Mouse (Mus musculus) embryonic facial prominence, embryonic 12.5 days (tissue): Measurements from ENCODE around the gene Clybl. TPM values are rescaled to one million over a fixed set of nuclear protein-coding genes. Genes with fewer than 3 reads are reported as not detected.

Experiments used
- ATAC-seq: fragments of 200-750 bp; cut with Nextera tagmentation; 2 replicates; pipeline ENCODE4 v1.8.0; 2017; ENCODE audit not compliant: insufficient number of reproducible peaks, insufficient read depth, low FRiP score, low TSS enrichment
- H3K27ac ChIP-seq: fragments of 300-500 bp; sonication (generic); 2 replicates; pipeline ENCODE4 v1.5.1; 2016; ENCODE audit warnings: mild to moderate bottlenecking
- H3K27me3 ChIP-seq: fragments of 300-500 bp; sonication (generic); 2 replicates; pipeline ENCODE4 v1.6.1; 2016; ENCODE audit warnings: mild to moderate bottlenecking, moderate library complexity
- H3K36me3 ChIP-seq: fragments of 300-500 bp; sonication (generic); 2 replicates; pipeline ENCODE4 v1.6.1; 2016; ENCODE audit warnings: mild to moderate bottlenecking
- H3K4me1 ChIP-seq: fragments of 300-500 bp; sonication (generic); 2 replicates; pipeline ENCODE4 v1.6.1; 2016
- H3K4me2 ChIP-seq: fragments of 300-500 bp; sonication (generic); replicated peaks from 2 replicates; pipeline ENCODE4 v1.6.1; 2016; ENCODE audit warnings: mild to moderate bottlenecking, moderate library complexity
- H3K4me3 ChIP-seq: fragments of 300-500 bp; sonication (generic); 2 replicates; pipeline ENCODE4 v1.5.1; 2016; ENCODE audit warnings: mild to moderate bottlenecking
- H3K9ac ChIP-seq: fragments of 300-500 bp; sonication (generic); 2 replicates; pipeline ENCODE4 v1.6.1; 2016; ENCODE audit warnings: mild to moderate bottlenecking, moderate library complexity
- H3K9me3 ChIP-seq: fragments of 300-500 bp; sonication (generic); 2 replicates; pipeline ENCODE4 v1.6.1; 2016; ENCODE audit warnings: mild to moderate bottlenecking, moderate library complexity
- WGBS: fragments of 180-500 bp; shearing (Covaris S2); methylation state at CpG from one replicate; pipeline ENCODE4 v1.1.7; 2016; 5-methylcytosine and 5-hydroxymethylcytosine counted together
- polyA plus RNA-seq: library from polyadenylated mRNA; unstranded; fragments of >200 nt; fragmentation: Nextera tagmentation; extraction: Ambion mirVana; gene quantifications from 2 replicates; pipeline ENCODE4 v1.2.1, GENCODE M21; 2016

Clybl gene
- polyA plus RNA-seq, 1 experiment from 2014 or later = 23.1 TPM

DNA sequence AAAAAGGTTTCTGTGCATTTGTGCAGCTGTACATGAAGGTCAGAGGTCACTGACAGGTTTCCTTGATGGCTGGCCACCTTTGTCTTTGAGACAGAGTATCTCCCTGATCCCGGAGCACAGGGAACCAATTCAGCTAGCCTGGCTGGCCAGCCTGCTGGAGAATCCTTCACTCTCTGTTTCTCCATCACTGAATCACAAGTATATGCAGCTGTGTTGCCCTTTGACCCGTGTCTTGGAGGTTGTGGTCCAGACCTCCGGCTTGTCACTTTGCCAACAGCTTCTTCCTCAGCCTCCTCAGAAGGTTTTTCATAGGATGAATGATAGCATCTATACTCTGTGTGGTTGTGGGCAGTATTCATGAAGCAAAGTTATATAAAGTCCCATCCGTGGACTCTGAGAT, 217.2 kb downstream of the Clybl start:
- Histone ChIP-seq H3K36me3 (no peaks in the 10 kb centered on the region), H3K27me3 (peaks cover 6% of the 10 kb centered on the region), H3K4me3 (no peak overlapping the region), H3K4me1 (no peaks in the 10 kb centered on the region), H3K27ac (no peak overlapping the region), H3K9ac (no peak overlapping the region), H3K4me2 (no peak overlapping the region), H3K9me3 (no peaks in the 10 kb centered on the region)
- ATAC-seq = no peak
- WGBS = 46% methylated on average over 4 of the region's 4 CpGs

DNA sequence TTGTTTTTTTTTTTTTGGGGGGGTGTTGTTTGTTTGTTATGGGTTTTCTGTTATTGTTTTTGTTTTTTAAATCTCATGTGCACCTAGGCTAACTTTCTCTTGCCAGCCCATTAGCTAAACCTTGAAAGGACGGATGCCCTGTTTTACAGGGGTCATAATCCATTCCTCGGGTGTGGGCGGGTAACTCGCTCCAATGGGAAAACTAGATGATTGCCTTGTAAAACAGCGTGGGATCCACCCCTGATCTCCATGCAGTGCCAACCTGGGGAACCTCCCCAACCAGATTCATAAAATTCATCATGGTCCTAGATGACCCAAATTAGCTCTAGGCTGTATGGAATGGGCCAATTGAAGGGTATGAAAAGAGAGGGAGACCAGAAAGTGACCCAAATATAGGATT, 218.4 kb downstream of the Clybl start:
- ATAC-seq = no peak
- no peak overlapping the region for H3K9ac ChIP-seq
- H3K27me3 ChIP-seq = peaks cover 18% of the 10 kb centered on the region
- WGBS = 83% methylated on average over 5 of the region's 5 CpGs
- H3K36me3 ChIP-seq = no peaks in the 10 kb centered on the region
- no peak overlapping the region for H3K4me2 ChIP-seq
- no peaks in the 10 kb centered on the region for H3K4me1 ChIP-seq
- H3K9me3 ChIP-seq = no peaks in the 10 kb centered on the region
- no peak overlapping the region for H3K27ac ChIP-seq
- H3K4me3 ChIP-seq = no peak overlapping the region

DNA sequence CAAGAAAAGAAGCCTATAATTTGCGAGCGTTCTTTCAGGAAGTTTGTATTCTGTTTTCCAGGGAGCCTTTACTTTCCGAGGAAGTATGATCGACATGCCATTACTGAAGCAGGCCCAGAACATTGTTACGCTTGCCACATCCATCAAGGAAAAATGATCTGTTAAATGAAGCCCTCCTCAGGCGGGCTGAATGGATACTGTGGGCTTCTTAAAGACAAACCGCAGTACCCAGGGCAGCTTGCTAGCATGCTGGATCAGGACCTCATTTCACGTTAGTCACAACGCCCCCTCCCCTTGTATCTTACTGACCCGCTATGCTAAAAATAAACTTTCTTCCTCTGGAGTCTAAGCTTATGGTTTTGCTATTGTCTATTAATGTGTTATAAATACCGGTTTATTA, 220.4 kb downstream of the Clybl start:
- H3K27ac ChIP-seq = no peak overlapping the region
- H3K36me3 ChIP-seq = no peaks in the 10 kb centered on the region
- H3K4me1 ChIP-seq = peaks cover 13% of the 10 kb centered on the region; the same call in 1 of the 2 replicates
- H3K4me2 ChIP-seq = no peak overlapping the region
- no peak overlapping the region for H3K9ac ChIP-seq
- peaks cover 33% of the 10 kb centered on the region for H3K27me3 ChIP-seq
- H3K9me3 ChIP-seq = no peaks in the 10 kb centered on the region
- no peak overlapping the region for H3K4me3 ChIP-seq
- WGBS = 41% methylated on average over 11 of the region's 11 CpGs
- no peak for ATAC-seq

DNA sequence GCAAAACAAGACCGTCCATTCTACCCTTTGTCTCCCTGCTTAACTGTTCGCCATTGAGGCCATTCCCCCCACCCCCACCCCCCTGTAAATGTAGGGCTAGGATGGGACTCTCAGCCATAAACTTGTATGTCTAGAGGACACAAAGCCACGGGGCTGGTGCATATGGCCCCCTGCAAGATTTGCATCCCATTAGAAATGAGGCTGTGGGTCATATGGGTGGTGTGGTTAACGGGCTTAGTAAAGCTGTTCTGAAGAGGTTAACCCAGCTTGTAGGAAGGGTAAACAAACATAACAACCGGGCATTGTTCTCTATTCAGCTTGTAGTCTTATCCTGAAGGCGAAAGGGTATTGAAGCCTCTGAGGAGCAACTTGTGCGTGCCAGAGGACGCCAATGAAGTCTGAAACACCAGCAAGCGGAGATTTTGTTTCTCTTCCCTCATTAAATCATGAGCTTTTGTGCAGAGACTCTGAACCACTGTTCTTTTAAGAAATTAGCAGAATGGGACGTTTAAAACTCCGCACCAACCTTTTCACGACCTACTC, 221.3 kb downstream of the Clybl start:
- Histone ChIP-seq H3K9ac (no peak overlapping the region), H3K4me1 (peaks cover 16% of the 10 kb centered on the region; the same call in 1 of the 2 replicates), H3K4me3 (no peak overlapping the region), H3K36me3 (no peaks in the 10 kb centered on the region), H3K27me3 (peaks cover 42% of the 10 kb centered on the region), H3K9me3 (no peaks in the 10 kb centered on the region), H3K4me2 (no peak overlapping the region), H3K27ac (no peak overlapping the region)
- WGBS = 27% methylated on average over 12 of the region's 12 CpGs
- no peak for ATAC-seq

DNA sequence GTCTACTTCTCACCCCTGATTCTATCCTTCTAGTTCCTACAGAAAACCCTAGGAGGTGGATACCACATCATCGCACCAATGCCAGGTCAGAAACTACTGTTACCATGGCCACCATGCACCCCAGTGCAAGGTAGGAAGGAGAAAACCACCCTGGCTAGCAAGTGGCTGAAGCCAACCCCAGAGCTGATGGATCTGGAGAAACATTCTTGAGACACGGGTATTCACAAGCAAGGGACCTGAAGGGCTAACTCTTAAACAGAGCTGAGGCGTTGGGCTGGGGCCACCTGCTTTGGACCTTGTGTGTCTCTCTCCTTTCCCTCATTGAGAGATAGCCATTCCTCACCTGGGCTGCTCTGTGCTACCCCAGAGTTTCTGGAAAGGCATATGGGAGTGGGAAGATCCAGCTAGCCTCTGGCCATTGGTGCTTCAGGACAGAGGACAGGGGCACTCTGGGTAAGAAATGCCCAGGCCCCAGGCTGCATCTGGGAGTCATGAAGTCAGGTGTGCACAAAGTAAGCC, 222.0 kb downstream of the Clybl start:
- H3K27ac ChIP-seq = no peak overlapping the region
- ATAC-seq = no peak
- peaks cover 49% of the 10 kb centered on the region for H3K27me3 ChIP-seq
- no peaks in the 10 kb centered on the region for H3K9me3 ChIP-seq
- peaks cover 16% of the 10 kb centered on the region; the same call in 1 of the 2 replicates for H3K4me1 ChIP-seq
- H3K4me2 ChIP-seq = no peak overlapping the region
- no peak overlapping the region for H3K4me3 ChIP-seq
- 73% methylated on average over 3 of the region's 3 CpGs for WGBS
- no peak overlapping the region for H3K9ac ChIP-seq
- H3K36me3 ChIP-seq = no peaks in the 10 kb centered on the region

DNA sequence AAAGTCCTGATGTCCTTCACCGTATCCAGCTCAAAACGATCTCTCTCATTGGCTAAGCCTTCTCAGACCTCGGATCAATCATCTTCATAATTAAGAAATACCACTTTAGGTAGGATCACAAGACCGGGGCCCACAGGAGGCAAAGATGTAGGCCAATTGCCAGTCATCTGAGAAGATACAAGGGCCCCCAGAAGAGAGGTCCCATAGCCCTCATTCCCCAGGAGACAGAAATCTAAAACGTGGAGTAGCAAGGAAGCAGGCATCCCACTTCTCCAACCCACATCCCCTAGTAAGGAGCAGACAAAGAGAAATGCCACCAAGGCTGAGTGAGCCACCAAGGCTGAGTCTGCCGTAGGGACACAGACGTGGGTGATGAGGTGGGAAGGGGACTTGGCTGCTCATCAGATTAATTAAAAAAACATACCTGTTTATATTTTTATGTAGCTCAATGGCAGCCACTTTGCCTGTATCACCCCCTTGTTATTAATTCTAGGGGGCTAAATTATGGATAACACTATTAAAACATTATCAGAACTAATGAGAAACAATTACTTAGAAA, 223.2 kb downstream of the Clybl start:
- Histone ChIP-seq H3K4me2 (no peak overlapping the region), H3K4me3 (no peak overlapping the region), H3K9me3 (no peaks in the 10 kb centered on the region), H3K27me3 (peaks cover 57% of the 10 kb centered on the region), H3K36me3 (no peaks in the 10 kb centered on the region), H3K9ac (no peak overlapping the region), H3K27ac (no peak overlapping the region), H3K4me1 (peaks cover 16% of the 10 kb centered on the region; the same call in 1 of the 2 replicates)
- no peak for ATAC-seq
- WGBS = 75% methylated on average over 7 of the region's 7 CpGs

DNA sequence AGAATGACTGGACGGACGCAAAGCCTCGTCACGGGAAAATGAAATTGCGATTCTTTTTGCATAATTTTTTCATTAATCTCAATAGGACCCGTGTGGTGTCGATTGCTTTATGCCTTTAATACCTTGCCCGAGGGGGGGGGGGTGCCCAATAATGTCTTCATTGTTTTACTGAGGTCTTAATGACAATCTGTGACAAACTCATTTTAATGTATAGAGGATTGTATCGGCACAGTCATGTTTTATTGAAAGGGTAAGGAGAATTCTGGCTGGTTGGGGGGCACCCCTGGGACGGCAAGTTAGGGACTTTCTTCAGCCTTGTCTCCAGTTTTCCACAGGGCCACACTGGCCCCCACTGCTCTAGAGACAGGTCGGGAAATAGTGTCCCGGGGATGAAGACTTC, 223.7 kb downstream of the Clybl start:
- H3K36me3 ChIP-seq = no peaks in the 10 kb centered on the region
- H3K9ac ChIP-seq = no peak overlapping the region
- no peaks in the 10 kb centered on the region for H3K9me3 ChIP-seq
- peaks cover 62% of the 10 kb centered on the region for H3K27me3 ChIP-seq
- WGBS = 46% methylated on average over 12 of the region's 12 CpGs
- H3K4me2 ChIP-seq = no peak overlapping the region
- H3K27ac ChIP-seq = no peak overlapping the region
- peaks cover 16% of the 10 kb centered on the region; the same call in 1 of the 2 replicates for H3K4me1 ChIP-seq
- no peak for ATAC-seq
- H3K4me3 ChIP-seq = no peak overlapping the region

DNA sequence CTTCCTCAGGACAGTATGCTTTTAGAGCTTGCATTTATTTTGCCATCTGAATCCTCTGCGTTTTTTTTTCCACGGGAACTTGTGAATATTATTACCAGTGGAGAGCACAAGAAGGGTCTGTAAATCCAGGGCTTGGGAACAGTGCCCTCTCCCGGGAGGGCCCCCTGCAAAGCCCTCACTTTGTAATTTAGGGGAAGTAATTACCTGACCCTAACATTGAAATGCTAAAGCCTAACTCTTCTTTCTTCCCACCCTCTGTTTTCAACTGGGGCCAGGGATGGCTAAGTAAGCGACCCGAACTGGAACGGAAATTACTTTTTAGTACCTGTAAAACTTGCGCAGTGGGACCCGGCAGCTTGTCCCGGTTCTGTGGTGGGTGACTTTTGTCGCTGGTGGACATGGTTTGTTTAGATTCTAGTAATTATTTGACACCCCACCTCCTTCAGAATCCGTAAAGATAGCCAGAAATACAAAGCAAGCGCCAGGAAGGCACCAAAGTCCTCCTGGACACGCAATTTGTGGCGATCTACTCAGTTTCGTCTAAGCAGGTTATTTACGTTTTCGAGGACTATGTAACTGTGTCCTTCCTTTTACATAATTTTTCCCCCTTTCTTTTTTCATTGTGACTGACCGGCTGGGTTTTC, 224.5 kb downstream of the Clybl start:
- peak overlapping the region; percentile 39 for H3K4me3 ChIP-seq
- H3K9ac ChIP-seq = no peak overlapping the region
- peaks cover 64% of the 10 kb centered on the region for H3K27me3 ChIP-seq
- no peaks in the 10 kb centered on the region for H3K9me3 ChIP-seq
- peaks cover 16% of the 10 kb centered on the region; the same call in 1 of the 2 replicates for H3K4me1 ChIP-seq
- 1% methylated on average over 18 of the region's 18 CpGs for WGBS
- no peaks in the 10 kb centered on the region for H3K36me3 ChIP-seq
- no peak for ATAC-seq
- no peak overlapping the region for H3K27ac ChIP-seq
- H3K4me2 ChIP-seq = peak overlapping the region; percentile 76

DNA sequence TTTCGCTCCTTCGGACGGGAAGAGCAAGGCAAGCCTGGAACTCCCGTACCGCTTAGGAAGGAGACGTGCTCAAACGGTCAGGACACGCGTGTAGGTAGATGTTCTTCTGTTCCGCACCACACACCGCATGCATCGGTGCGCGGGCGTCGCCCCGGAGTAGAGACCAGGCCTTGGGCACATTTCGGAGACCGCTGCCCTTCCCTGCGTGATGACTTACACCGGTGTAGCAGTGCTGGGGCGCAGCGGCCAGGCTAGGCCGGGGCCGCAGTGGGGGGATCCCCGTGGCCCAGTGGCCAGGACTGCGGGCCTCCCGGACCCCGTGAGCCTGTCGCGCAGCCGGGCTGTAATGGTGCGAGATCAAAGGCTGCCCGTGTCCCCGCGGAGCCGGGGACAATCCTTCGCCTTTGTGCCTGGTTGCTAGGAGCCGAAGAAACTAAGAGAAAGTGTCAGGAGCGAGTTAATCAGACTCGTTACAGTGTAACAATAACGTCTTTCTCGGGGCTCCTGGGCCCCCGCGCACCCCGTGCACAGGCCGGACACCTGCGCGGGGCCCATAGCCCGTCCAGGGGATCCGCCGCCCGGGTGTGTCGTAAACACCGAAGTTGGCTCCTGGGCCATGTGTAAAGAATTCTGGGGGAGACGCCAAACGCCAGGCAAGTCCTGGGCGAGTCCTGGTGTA, 225.2 kb downstream of the Clybl start:
- H3K4me1 ChIP-seq = peaks cover 16% of the 10 kb centered on the region; the same call in 1 of the 2 replicates
- H3K36me3 ChIP-seq = no peaks in the 10 kb centered on the region
- WGBS = 2% methylated on average over 58 of the region's 58 CpGs
- peak overlapping the region; percentile 76 for H3K4me2 ChIP-seq
- peak overlapping the region; percentile 39 for H3K4me3 ChIP-seq
- no peaks in the 10 kb centered on the region for H3K9me3 ChIP-seq
- H3K27me3 ChIP-seq = peaks cover 64% of the 10 kb centered on the region
- ATAC-seq = peak; percentile 78
- H3K9ac ChIP-seq = peak overlapping the region; percentile 40; the same call in 1 of the 2 replicates
- no peak overlapping the region for H3K27ac ChIP-seq

DNA sequence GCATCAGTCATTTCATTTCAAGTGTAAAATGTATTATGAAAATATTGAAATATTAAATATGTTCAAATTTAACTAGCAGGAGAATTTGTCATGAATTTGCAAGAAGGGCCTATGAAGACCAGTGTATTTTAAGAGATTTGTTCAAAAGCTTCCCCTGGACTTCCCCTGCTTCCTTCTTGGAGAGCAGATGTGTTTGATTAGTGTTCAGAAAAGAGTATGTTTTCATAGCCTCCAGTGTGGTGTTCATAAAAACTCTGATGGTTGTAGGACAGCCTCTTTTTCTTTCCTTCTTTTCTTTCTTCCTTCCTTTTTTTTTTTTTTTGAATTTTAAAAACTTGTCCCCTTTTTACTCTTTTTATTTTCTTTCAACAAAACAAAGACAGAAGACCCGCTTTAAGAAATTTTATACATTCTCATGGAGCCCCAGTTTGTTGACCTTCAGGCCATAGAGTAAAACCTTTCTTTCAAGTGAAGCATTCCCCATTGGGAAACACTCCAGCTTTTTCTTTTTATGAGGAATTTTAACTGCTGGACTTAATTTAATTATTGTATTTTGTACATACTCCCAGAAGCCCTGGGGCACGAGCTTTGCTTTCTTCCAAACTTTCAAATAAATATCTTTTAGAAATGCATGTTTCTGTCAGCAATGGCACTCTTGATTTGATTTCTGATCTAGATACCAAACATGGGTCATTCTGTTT, 231.5 kb downstream of the Clybl start:
- WGBS = 19% methylated on average over 2 of the region's 2 CpGs
- Histone ChIP-seq H3K4me2 (no peak overlapping the region), H3K27ac (peak overlapping the region; percentile 54), H3K4me1 (peaks cover 6% of the 10 kb centered on the region; the same call in 1 of the 2 replicates), H3K4me3 (no peak overlapping the region), H3K9ac (no peak overlapping the region), H3K36me3 (no peaks in the 10 kb centered on the region), H3K27me3 (peaks cover 20% of the 10 kb centered on the region), H3K9me3 (no peaks in the 10 kb centered on the region)
- no peak for ATAC-seq

DNA sequence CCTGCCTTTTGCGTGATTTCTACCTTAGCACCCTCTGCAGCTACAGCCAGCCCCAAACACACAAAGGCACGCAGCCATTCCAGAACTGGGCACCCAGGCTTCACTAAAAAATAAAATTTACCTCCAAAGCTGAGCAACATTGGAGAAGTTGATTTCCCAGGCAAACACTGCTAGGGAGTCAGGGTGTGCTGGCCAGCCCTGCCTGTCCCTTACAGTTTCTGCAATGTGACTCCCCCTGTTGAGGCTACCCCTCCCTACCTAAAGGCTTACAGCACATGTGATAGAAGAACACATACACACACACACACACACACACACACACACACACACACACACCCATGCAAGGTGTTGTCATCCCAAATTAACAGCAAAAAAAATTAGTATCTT, 232.0 kb downstream of the Clybl start:
- Histone ChIP-seq H3K4me1 (peaks cover 6% of the 10 kb centered on the region; the same call in 1 of the 2 replicates), H3K9ac (no peak overlapping the region), H3K36me3 (no peaks in the 10 kb centered on the region), H3K4me2 (no peak overlapping the region), H3K27me3 (peaks cover 15% of the 10 kb centered on the region), H3K4me3 (no peak overlapping the region), H3K27ac (peak overlapping the region; percentile 54), H3K9me3 (no peaks in the 10 kb centered on the region)
- ATAC-seq = no peak
- 36% methylated on average over 2 of the region's 2 CpGs for WGBS
